Mouse (Mus musculus) embryonic facial prominence, embryonic 12.5 days (tissue): ENCODE measurements around the gene Paqr8. TPM values are rescaled to one million over a fixed set of nuclear protein-coding genes. Genes with fewer than 3 reads are reported as not detected.

Experiments used
- ATAC-seq: fragments of 200-750 bp; cut with Nextera tagmentation; 2 replicates; pipeline ENCODE4 v1.8.0; 2017; ENCODE audit not compliant: insufficient number of reproducible peaks, insufficient read depth, low FRiP score, low TSS enrichment
- H3K27ac ChIP-seq: fragments of 300-500 bp; sonication (generic); 2 replicates; pipeline ENCODE4 v1.5.1; 2016; ENCODE audit warnings: mild to moderate bottlenecking
- H3K27me3 ChIP-seq: fragments of 300-500 bp; sonication (generic); 2 replicates; pipeline ENCODE4 v1.6.1; 2016; ENCODE audit warnings: mild to moderate bottlenecking, moderate library complexity
- H3K36me3 ChIP-seq: fragments of 300-500 bp; sonication (generic); 2 replicates; pipeline ENCODE4 v1.6.1; 2016; ENCODE audit warnings: mild to moderate bottlenecking
- H3K4me1 ChIP-seq: fragments of 300-500 bp; sonication (generic); 2 replicates; pipeline ENCODE4 v1.6.1; 2016
- H3K4me2 ChIP-seq: fragments of 300-500 bp; sonication (generic); replicated peaks from 2 replicates; pipeline ENCODE4 v1.6.1; 2016; ENCODE audit warnings: mild to moderate bottlenecking, moderate library complexity
- H3K4me3 ChIP-seq: fragments of 300-500 bp; sonication (generic); 2 replicates; pipeline ENCODE4 v1.5.1; 2016; ENCODE audit warnings: mild to moderate bottlenecking
- H3K9ac ChIP-seq: fragments of 300-500 bp; sonication (generic); 2 replicates; pipeline ENCODE4 v1.6.1; 2016; ENCODE audit warnings: mild to moderate bottlenecking, moderate library complexity
- H3K9me3 ChIP-seq: fragments of 300-500 bp; sonication (generic); 2 replicates; pipeline ENCODE4 v1.6.1; 2016; ENCODE audit warnings: mild to moderate bottlenecking, moderate library complexity
- WGBS: fragments of 180-500 bp; shearing (Covaris S2); methylation state at CpG from one replicate; pipeline ENCODE4 v1.1.7; 2016; 5-methylcytosine and 5-hydroxymethylcytosine counted together
- polyA plus RNA-seq: library from polyadenylated mRNA; unstranded; fragments of >200 nt; fragmentation: Nextera tagmentation; extraction: Ambion mirVana; gene quantifications from 2 replicates; pipeline ENCODE4 v1.2.1, GENCODE M21; 2016

The Paqr8 gene
- polyA plus RNA-seq, 1 experiment from 2014 or later: 9.1 TPM

DNA sequence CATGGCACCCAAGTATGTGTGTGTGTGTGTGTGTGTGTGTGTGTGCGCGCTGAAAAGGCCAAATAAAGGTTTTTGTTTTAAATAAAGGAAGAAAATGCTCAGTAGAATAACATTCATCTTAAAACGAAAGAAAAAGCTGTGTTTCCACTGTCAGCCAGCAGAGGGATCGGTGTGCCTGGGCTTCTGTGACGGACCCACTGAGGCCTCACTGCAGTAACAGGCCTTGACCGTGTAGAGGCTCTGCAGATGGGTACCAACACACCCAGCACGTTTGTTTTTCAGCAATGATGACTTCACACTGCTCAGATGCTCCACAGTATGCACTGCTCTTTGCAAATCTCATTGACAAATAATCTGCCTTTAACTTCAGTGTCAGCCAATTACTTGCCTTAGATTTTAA, 43.1 kb downstream of the Paqr8 start:
- 0 out of 2 replicates have a peak, but pooled peaks have one; percentile 69 for ATAC-seq
- H3K9ac ChIP-seq: no peak overlapping the region
- 19% methylated on average over 7 of the region's 7 CpGs for WGBS
- no peak overlapping the region for H3K4me2 ChIP-seq
- H3K4me3 ChIP-seq: no peak overlapping the region
- no peaks in the 10 kb centered on the region for H3K27me3 ChIP-seq
- H3K4me1 ChIP-seq: no peaks in the 10 kb centered on the region
- H3K36me3 ChIP-seq: peaks cover 7% of the 10 kb centered on the region; the same call in 1 of the 2 replicates
- H3K9me3 ChIP-seq: no peaks in the 10 kb centered on the region
- no peak overlapping the region for H3K27ac ChIP-seq

DNA sequence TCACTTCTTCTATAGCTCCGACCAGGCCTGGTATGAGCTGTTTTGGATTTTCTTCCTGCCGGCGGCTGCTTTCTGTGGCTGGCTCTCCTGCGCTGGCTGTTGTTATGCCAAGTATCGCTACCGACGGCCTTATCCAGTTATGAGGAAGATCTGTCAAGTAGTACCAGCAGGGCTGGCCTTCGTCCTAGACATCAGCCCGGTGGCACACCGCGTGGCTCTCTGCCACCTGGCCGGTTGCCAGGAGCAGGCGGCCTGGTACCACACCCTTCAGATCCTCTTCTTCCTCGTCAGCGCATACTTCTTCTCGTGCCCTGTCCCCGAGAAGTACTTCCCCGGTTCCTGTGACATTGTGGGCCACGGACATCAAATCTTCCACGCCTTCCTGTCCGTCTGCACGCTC, 44.7 kb downstream of the Paqr8 start:
- no peak overlapping the region for H3K4me2 ChIP-seq
- no peak overlapping the region for H3K4me3 ChIP-seq
- no peaks in the 10 kb centered on the region for H3K27me3 ChIP-seq
- H3K9ac ChIP-seq: no peak overlapping the region
- WGBS: 92% methylated on average over 22 of the region's 22 CpGs
- no peaks in the 10 kb centered on the region for H3K9me3 ChIP-seq
- no peak overlapping the region for H3K27ac ChIP-seq
- no peaks in the 10 kb centered on the region for H3K4me1 ChIP-seq
- H3K36me3 ChIP-seq: peaks cover 7% of the 10 kb centered on the region; the same call in 1 of the 2 replicates
- no peak for ATAC-seq

DNA sequence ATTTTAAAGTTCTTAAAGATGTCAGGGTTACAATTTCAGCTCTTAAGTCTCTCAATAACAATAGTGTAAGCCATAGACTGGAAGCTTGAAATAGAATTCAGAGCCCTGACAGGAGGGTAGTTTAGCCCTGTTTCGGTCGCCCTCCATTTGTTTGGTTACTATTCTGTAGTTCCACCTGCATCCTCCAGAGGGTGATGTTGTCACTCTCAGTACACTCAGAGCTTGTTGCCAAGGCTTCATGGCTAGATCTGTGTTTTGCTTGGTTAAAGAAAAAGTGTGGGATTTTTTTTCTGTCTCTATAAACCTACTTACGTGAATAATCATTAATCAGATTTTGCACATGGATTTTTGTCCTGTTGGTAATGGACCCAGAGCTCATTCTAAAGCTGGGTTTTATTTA, 48.6 kb downstream of the Paqr8 start:
- Histone ChIP-seq H3K4me2 (no peak overlapping the region), H3K4me3 (no peak overlapping the region), H3K4me1 (no peaks in the 10 kb centered on the region), H3K36me3 (peaks cover 7% of the 10 kb centered on the region; the same call in 1 of the 2 replicates), H3K9ac (no peak overlapping the region), H3K27ac (no peak overlapping the region), H3K9me3 (no peaks in the 10 kb centered on the region), H3K27me3 (no peaks in the 10 kb centered on the region)
- no peak for ATAC-seq
- 27% methylated on average over 3 of the region's 3 CpGs for WGBS

DNA sequence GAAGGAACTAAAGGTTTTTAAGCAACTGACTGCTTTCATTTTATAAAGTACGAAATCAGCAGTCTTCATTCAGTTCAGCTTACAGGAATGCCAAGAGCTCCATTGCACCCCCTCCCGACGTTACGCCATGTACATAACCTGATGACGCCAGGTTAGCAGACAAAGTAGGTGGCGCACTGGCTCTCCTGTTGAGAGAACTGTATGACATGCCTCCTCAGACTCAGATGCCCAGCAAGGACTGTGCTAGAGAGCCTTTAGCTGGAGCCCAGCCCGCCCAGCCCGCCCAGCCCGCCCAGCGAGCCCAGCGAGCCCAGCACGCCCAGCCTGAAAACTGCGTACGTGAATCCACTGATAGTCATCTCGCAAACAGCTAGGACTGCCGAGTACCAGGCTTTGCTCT, 49.7 kb downstream of the Paqr8 start:
- WGBS: 61% methylated on average over 16 of the region's 16 CpGs
- Histone ChIP-seq H3K27me3 (no peaks in the 10 kb centered on the region), H3K4me3 (no peak overlapping the region), H3K9me3 (no peaks in the 10 kb centered on the region), H3K9ac (no peak overlapping the region), H3K27ac (no peak overlapping the region), H3K36me3 (no peaks in the 10 kb centered on the region), H3K4me2 (no peak overlapping the region), H3K4me1 (no peaks in the 10 kb centered on the region)
- ATAC-seq: no peak

DNA sequence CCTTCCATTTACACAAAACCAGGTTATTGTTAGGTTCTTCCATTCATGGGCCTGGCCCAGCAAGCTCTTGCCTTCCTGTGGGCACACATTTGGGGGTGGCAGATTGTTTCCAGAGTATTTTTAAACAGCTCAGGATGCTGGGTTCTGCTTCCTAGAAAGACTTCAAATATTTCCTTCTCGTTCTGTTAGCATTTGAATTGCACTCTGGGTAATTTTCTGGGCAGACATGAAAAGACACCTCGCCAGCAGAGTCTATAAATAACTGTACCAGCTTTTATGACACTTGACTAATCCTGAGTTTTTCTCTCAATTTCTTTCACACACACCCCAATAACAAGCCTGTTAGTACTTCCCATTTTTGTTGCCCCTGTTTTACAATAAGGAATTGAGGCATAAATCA, 50.9 kb downstream of the Paqr8 start:
- Histone ChIP-seq H3K4me2 (no peak overlapping the region), H3K4me3 (no peak overlapping the region), H3K9me3 (no peaks in the 10 kb centered on the region), H3K27me3 (no peaks in the 10 kb centered on the region), H3K4me1 (no peaks in the 10 kb centered on the region), H3K36me3 (no peaks in the 10 kb centered on the region), H3K27ac (no peak overlapping the region), H3K9ac (no peak overlapping the region)
- ATAC-seq: no peak
- whole genome bisulfite sequencing: 72% methylated on average over 2 of the region's 2 CpGs

DNA sequence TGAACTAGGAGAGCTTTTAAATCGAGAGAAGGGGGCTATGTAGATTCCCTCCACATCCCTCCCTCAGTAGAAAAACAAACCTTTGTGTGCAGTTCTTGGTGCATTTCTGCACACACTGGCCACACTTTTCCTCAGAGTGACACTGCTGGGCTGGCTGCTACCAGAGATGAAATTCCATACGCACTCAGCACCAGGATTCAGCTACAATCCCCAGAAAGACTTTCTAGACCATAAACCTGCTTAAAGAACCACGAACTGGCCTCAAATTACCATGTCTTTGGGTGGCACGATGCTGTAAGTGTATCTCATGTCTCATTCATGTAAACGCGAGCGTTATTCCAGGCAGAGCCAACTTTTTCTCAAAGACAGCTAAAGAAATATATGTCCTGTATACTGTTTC, 51.5 kb downstream of the Paqr8 start:
- no peaks in the 10 kb centered on the region for H3K9me3 ChIP-seq
- 64% methylated on average over 7 of the region's 7 CpGs for WGBS
- H3K27ac ChIP-seq: no peak overlapping the region

DNA sequence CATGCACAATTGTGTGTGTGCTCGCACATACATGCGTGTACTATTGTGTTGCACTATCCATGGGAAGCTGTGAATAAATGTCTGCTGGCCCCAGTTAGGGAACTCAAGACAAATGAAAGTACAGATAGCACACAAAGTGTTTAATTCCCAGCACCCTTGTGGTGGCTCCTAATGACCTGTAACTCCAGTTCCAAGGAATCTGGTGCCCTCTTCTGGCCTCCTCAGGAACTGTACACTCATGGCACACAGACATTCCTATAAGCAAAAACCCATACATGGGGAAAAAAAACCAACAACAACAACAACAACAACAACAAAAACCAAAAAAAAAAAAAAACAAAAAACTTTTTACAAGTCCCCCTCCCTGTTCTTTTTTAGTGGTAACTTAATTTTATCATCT, 52.6 kb downstream of the Paqr8 start:
- no peak overlapping the region for H3K9ac ChIP-seq
- no peaks in the 10 kb centered on the region for H3K27me3 ChIP-seq
- no peaks in the 10 kb centered on the region for H3K4me1 ChIP-seq
- H3K4me2 ChIP-seq: no peak overlapping the region
- H3K9me3 ChIP-seq: no peaks in the 10 kb centered on the region
- H3K27ac ChIP-seq: no peak overlapping the region
- WGBS: 98% methylated on average over 2 of the region's 2 CpGs
- no peak overlapping the region for H3K4me3 ChIP-seq
- ATAC-seq: no peak
- no peaks in the 10 kb centered on the region for H3K36me3 ChIP-seq

More for the DNA sequence above, 51.5 kb downstream of the Paqr8 start:
- no peak overlapping the region for H3K4me3 ChIP-seq
- H3K4me1 ChIP-seq: no peaks in the 10 kb centered on the region
- no peak for ATAC-seq
- H3K27me3 ChIP-seq: no peaks in the 10 kb centered on the region
- no peaks in the 10 kb centered on the region for H3K36me3 ChIP-seq
- H3K9ac ChIP-seq: no peak overlapping the region
- no peak overlapping the region for H3K4me2 ChIP-seq

DNA sequence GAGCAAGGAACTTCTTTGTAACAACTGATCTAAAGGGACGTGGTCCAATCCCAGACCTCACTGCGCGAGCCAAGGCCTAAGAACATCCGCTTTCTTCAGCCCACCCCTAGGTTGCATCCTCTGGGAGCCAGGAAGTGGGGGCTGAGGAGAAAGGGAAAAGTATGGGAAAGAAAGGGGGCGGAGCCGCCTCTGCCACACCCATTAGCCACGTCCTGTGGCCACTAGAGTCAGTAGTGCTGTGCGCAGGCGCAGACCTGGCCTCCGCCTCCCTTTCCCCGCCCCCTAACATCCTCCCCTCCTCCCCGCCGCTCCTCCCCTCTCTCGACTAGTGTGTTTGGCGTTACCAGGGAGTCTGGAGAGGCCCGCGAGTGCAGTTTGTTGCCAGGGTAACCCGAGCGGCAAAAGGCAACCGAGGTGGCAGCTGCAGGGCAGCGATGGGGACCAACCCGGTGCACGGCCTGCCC, 60.9 kb downstream of the Paqr8 start, which contains the start of gene Efhc1:
Gene Efhc1 (plus strand): TSS at position 327 of the 464 bp plus-strand sequence.
- H3K9ac ChIP-seq: peak within 1 kb of the TSS; percentile 63
- H3K27ac ChIP-seq: peak within 1 kb of the TSS; percentile 69; the same call in 1 of the 2 replicates
- H3K9me3 ChIP-seq: no peaks in the 10 kb centered on the region
- WGBS: under 1% methylated on average over 21 of the region's 23 CpGs
- peak; percentile 98 for ATAC-seq
- no peaks in the 10 kb centered on the region for H3K4me1 ChIP-seq
- H3K4me2 ChIP-seq: peak within 1 kb of the TSS; percentile 67
- peak within 1 kb of the TSS; percentile 57 for H3K4me3 ChIP-seq
- no peaks in the 10 kb centered on the region for H3K27me3 ChIP-seq
- H3K36me3 ChIP-seq: no peaks in the 10 kb centered on the region

DNA sequence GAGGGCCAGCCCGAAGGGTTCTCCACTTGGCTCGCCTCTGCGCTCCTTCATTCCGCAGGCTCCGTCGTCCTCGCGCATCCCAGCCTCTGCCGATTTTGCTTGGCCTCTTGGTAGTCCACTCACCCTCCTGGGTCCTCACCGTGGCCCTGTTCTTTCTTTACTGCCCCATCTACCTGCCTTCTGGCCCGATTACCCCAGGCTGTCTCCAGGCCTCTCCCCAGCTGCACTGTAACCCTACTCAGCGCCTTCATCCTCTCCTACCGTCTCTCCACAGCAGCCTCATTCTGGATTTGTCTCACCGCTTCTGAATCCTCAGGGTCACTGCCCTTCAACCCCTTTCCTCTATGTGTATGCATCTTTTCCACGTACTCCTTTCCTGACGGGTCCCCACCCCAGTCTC, 61.4 kb downstream of the Paqr8 start:
- H3K27ac ChIP-seq: peak overlapping the region; percentile 42; the same call in 1 of the 2 replicates
- peak overlapping the region; percentile 67 for H3K4me2 ChIP-seq
- H3K9me3 ChIP-seq: no peaks in the 10 kb centered on the region
- under 1% methylated on average over 16 of the region's 16 CpGs for WGBS
- ATAC-seq: peak; percentile 55
- no peaks in the 10 kb centered on the region for H3K36me3 ChIP-seq
- H3K27me3 ChIP-seq: no peaks in the 10 kb centered on the region
- peak overlapping the region; percentile 63 for H3K9ac ChIP-seq
- H3K4me3 ChIP-seq: peak overlapping the region; percentile 57
- H3K4me1 ChIP-seq: no peaks in the 10 kb centered on the region

DNA sequence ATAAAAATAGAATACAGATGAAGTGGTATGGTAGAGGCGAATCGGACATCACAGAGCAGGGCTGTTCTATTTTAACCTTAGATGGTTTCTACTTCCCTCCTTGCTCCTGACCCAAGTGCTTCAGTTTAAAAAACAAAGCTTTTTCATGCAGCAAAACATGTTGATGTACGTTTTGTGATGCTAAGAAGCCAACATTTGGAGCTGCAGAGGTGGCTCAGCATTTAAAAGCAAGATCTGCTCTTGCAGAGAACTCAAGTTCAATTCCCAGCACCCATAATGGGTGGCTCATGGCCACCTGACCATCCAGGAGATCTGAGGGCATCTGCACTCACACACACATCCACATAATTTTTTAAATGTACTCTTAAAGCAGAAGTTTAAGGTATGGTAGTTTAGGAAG, 64.5 kb downstream of the Paqr8 start:
- Histone ChIP-seq H3K9ac (no peak overlapping the region), H3K9me3 (no peaks in the 10 kb centered on the region), H3K4me2 (no peak overlapping the region), H3K4me3 (no peak overlapping the region), H3K27ac (no peak overlapping the region), H3K27me3 (no peaks in the 10 kb centered on the region), H3K36me3 (no peaks in the 10 kb centered on the region), H3K4me1 (no peaks in the 10 kb centered on the region)
- 79% methylated on average over 3 of the region's 3 CpGs for WGBS
- ATAC-seq: no peak

DNA sequence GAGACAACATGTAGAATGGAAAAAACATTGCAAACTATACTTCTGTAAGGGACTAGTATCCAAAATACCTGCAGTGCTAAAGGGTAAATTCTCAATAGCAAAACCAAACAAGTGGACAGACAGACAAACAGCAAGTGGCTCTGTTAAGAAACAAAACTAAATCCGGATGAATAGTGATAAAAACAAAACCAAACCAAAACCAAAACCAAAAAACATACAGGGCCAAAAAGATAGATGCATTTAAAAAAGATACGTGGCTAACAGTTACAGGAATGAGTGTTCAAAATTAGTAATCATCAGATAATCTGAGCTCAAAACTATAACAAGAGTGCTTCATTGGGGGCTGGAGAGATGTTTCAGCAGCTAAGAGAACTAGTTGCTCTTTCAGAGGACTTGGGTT, 79.2 kb downstream of the Paqr8 start:
- no peak overlapping the region for H3K4me3 ChIP-seq
- H3K27me3 ChIP-seq: no peaks in the 10 kb centered on the region
- WGBS: 91% methylated on average over 2 of the region's 2 CpGs
- H3K9ac ChIP-seq: no peak overlapping the region
- no peaks in the 10 kb centered on the region for H3K4me1 ChIP-seq
- H3K36me3 ChIP-seq: no peaks in the 10 kb centered on the region
- no peak overlapping the region for H3K4me2 ChIP-seq
- H3K27ac ChIP-seq: no peak overlapping the region
- H3K9me3 ChIP-seq: no peaks in the 10 kb centered on the region
- no peak for ATAC-seq

DNA sequence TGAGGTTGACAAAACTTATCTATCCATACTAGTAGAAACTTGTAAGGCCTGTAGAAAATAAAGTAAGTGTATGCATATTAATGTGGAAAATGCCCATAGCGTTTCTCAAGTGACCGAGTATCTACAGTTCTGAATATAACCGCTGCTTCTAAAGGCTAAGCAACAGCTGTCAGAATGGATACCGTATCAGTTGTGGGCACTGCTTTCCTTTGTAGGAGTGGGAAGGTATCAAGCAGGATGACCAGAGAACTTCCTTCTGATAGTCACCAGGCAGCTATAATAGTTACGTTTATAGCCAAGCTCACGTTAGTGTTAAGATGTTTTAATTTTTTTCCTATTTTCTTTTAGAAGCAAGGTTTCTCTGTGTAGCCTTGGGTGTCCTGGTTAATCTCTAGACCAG, 83.0 kb downstream of the Paqr8 start:
- H3K27ac ChIP-seq: no peak overlapping the region
- H3K4me2 ChIP-seq: no peak overlapping the region
- H3K4me1 ChIP-seq: no peaks in the 10 kb centered on the region
- H3K36me3 ChIP-seq: no peaks in the 10 kb centered on the region
- H3K4me3 ChIP-seq: no peak overlapping the region
- 90% methylated on average over 6 of the region's 6 CpGs for WGBS
- no peaks in the 10 kb centered on the region for H3K9me3 ChIP-seq
- ATAC-seq: no peak
- H3K27me3 ChIP-seq: no peaks in the 10 kb centered on the region
- no peak overlapping the region for H3K9ac ChIP-seq
